Mouse (Mus musculus) MEL (cell line): Measurements from ENCODE around the gene Il2rg. TPM values are rescaled to one million over a fixed set of nuclear protein-coding genes. Genes with fewer than 3 reads are reported as not detected.

Experiments
- DNase-seq: peaks from one replicate; pipeline ENCODE4 v3.0.0; 2011; ENCODE audit warnings: low read depth, low spot score
- H3K27ac ChIP-seq: 2 replicates; pipeline ENCODE4 v1.5.1; 2012; ENCODE audit warnings: low read depth, mild to moderate bottlenecking, control low read depth, low read length, moderate library complexity; ENCODE audit not compliant: control insufficient read depth
- H3K27me3 ChIP-seq, 2 experiments: fragments of 150-350 bp in 1 of 2; sonication (generic) in 1 of 2; 2 replicates each; pipeline ENCODE4 v1.6.1; 2012; ENCODE audit warnings: low read length in 2 of 2, mild to moderate bottlenecking in 2 of 2, improper control_type of control experiment in 1 of 2, moderate library complexity in 1 of 2; ENCODE audit not compliant: insufficient read depth in 2 of 2, control insufficient read depth in 1 of 2
- H3K36me3 ChIP-seq, 2 experiments: 2 replicates each; pipeline ENCODE4 v1.6.1; 2012 to 2014; ENCODE audit warnings: low read length in 2 of 2, improper control_type of control experiment in 1 of 2, inconsistent platforms in 1 of 2, mild to moderate bottlenecking in 1 of 2; ENCODE audit not compliant: insufficient read depth in 2 of 2, control insufficient read depth in 1 of 2
- H3K4me1 ChIP-seq, 2 experiments: fragments of 150-350 bp in 1 of 2; sonication (generic) in 1 of 2; 2 replicates each; pipeline ENCODE4 v1.6.1; 2012; ENCODE audit warnings: low read length in 2 of 2, improper control_type of control experiment in 1 of 2, mild to moderate bottlenecking in 1 of 2; ENCODE audit not compliant: insufficient read depth in 2 of 2, control insufficient read depth in 1 of 2
- H3K4me3 ChIP-seq, 2 experiments: fragments of 150-350 bp in 1 of 2; sonication (generic) in 1 of 2; 2 replicates each; pipeline ENCODE4 v1.5.1; 2012; ENCODE audit warnings: low read depth in 2 of 2, low read length in 2 of 2, mild to moderate bottlenecking in 2 of 2, moderate library complexity in 2 of 2, control low read depth in 1 of 2, improper control_type of control experiment in 1 of 2; ENCODE audit not compliant: control insufficient read depth in 1 of 2, insufficient read depth in 1 of 2
- H3K79me2 ChIP-seq: 2 replicates; pipeline ENCODE4 v1.6.1; 2012; ENCODE audit warnings: mild to moderate bottlenecking, low read length, moderate library complexity; ENCODE audit not compliant: control insufficient read depth, poor library complexity, insufficient read depth
- H3K9ac ChIP-seq: 2 replicates; pipeline ENCODE4 v1.6.1; 2012; ENCODE audit warnings: low read depth, mild to moderate bottlenecking, control low read depth, low read length, moderate library complexity; ENCODE audit not compliant: control insufficient read depth, poor library complexity, severe bottlenecking
- H3K9me3 ChIP-seq: fragments of 150-350 bp; sonication (generic); replicated peaks from 2 replicates; pipeline ENCODE4 v1.6.1; 2012; ENCODE audit warnings: mild to moderate bottlenecking, low read length, improper control_type of control experiment, moderate library complexity; ENCODE audit not compliant: insufficient read depth
- BHLHE40 ChIP-seq: IDR thresholded peaks from 2 replicates; pipeline ENCODE4 v1.6.1; 2012; ENCODE audit warnings: low read depth, mild to moderate bottlenecking, inconsistent platforms, low read length, improper control_type of control experiment, borderline replicate concordance
- CHD2 ChIP-seq: IDR thresholded peaks from 2 replicates; pipeline ENCODE4 v1.6.1; 2011; ENCODE audit warnings: low read length, improper control_type of control experiment
- ELF1 ChIP-seq: IDR thresholded peaks from 2 replicates; pipeline ENCODE4 v1.6.1; 2014; ENCODE audit warnings: low read depth, mild to moderate bottlenecking, inconsistent platforms, low read length, improper control_type of control experiment, moderate library complexity
- EP300 ChIP-seq, 2 experiments: IDR thresholded peaks; 2 replicates each; pipeline ENCODE4 v1.6.1; 2011; ENCODE audit warnings: improper control_type of control experiment in 2 of 2, low read length in 2 of 2, low read depth in 1 of 2, mild to moderate bottlenecking in 1 of 2
- ETS1 ChIP-seq: IDR thresholded peaks from 2 replicates; pipeline ENCODE4 v1.6.1; 2012; ENCODE audit warnings: low read depth, mild to moderate bottlenecking, inconsistent platforms, low read length, improper control_type of control experiment, moderate library complexity
- GATA1 ChIP-seq: IDR thresholded peaks from 2 replicates; pipeline ENCODE4 v1.6.1; 2011; ENCODE audit warnings: low read depth, low read length, improper control_type of control experiment
- HCFC1 ChIP-seq: IDR thresholded peaks from 2 replicates; pipeline ENCODE4 v1.6.1; 2012; ENCODE audit warnings: low read depth, mild to moderate bottlenecking, inconsistent platforms, low read length, improper control_type of control experiment, moderate library complexity
- JUND ChIP-seq: IDR thresholded peaks from 2 replicates; pipeline ENCODE4 v1.6.1; 2011; ENCODE audit warnings: low read depth, mild to moderate bottlenecking, improper control_type of control experiment, low read length
- KAT2A ChIP-seq: conservative IDR thresholded peaks from 2 replicates; pipeline ENCODE4 v1.6.1; 2012; ENCODE audit warnings: low read depth, low read length, improper control_type of control experiment, inconsistent platforms
- MAX ChIP-seq: IDR thresholded peaks from 2 replicates; pipeline ENCODE4 v1.6.1; 2011; ENCODE audit warnings: low read length, improper control_type of control experiment
- MAZ ChIP-seq: IDR thresholded peaks from 2 replicates; pipeline ENCODE4 v1.6.1; 2012; ENCODE audit warnings: low read depth, mild to moderate bottlenecking, inconsistent platforms, low read length, improper control_type of control experiment
- MEF2A ChIP-seq: IDR thresholded peaks from 2 replicates; pipeline ENCODE4 v1.6.1; 2014; ENCODE audit warnings: low read depth, mild to moderate bottlenecking, inconsistent platforms, low read length, improper control_type of control experiment; ENCODE audit not compliant: poor library complexity, insufficient replicate concordance, severe bottlenecking; ENCODE audit errors: extremely low read depth
- MXI1 ChIP-seq: IDR thresholded peaks from 2 replicates; pipeline ENCODE4 v1.6.1; 2011; ENCODE audit warnings: mild to moderate bottlenecking, low read depth, low read length, improper control_type of control experiment
- NELFE ChIP-seq: IDR thresholded peaks from 2 replicates; pipeline ENCODE4 v1.6.1; 2011; ENCODE audit warnings: low read depth, low read length, improper control_type of control experiment
- NRF1 ChIP-seq: IDR thresholded peaks from 2 replicates; pipeline ENCODE4 v1.6.1; 2014; ENCODE audit warnings: low read depth, mild to moderate bottlenecking, inconsistent platforms, low read length, improper control_type of control experiment, moderate library complexity; ENCODE audit not compliant: poor library complexity, insufficient read depth, severe bottlenecking
- POLR2A ChIP-seq, 2 experiments: IDR thresholded peaks; 2 replicates each; pipeline ENCODE4 v1.6.1; 2011 to 2012; ENCODE audit warnings: low read length in 2 of 2, mild to moderate bottlenecking in 2 of 2, control low read depth in 1 of 2, improper control_type of control experiment in 1 of 2, low read depth in 1 of 2, moderate library complexity in 1 of 2; ENCODE audit not compliant: control insufficient read depth in 1 of 2, insufficient read depth in 1 of 2, poor library complexity in 1 of 2
- POLR2AphosphoS2 ChIP-seq: IDR thresholded peaks from 2 replicates; pipeline ENCODE4 v1.6.1; 2011; ENCODE audit warnings: low read length, improper control_type of control experiment
- SIN3A ChIP-seq: IDR thresholded peaks from 2 replicates; pipeline ENCODE4 v1.6.1; 2012; ENCODE audit warnings: low read length, improper control_type of control experiment, inconsistent platforms
- SMC3 ChIP-seq: IDR thresholded peaks from 2 replicates; pipeline ENCODE4 v1.6.1; 2011; ENCODE audit warnings: low read depth, low read length, improper control_type of control experiment
- TAL1 ChIP-seq: IDR thresholded peaks from 2 replicates; pipeline ENCODE4 v1.6.1; 2012; ENCODE audit warnings: mild to moderate bottlenecking, inconsistent platforms, low read length, moderate library complexity, mixed read lengths
- TBP ChIP-seq: IDR thresholded peaks from 2 replicates; pipeline ENCODE4 v1.8.0; 2011; ENCODE audit warnings: low read depth, low read length, improper control_type of control experiment
- TCF12 ChIP-seq: IDR thresholded peaks from 2 replicates; pipeline ENCODE4 v1.6.1; 2014; ENCODE audit warnings: low read depth, mild to moderate bottlenecking, inconsistent platforms, low read length, improper control_type of control experiment, moderate library complexity
- ZMIZ1 ChIP-seq: IDR thresholded peaks from 2 replicates; pipeline ENCODE4 v1.6.1; 2012; ENCODE audit warnings: low read depth, mild to moderate bottlenecking, inconsistent platforms, low read length, improper control_type of control experiment, moderate library complexity
- ZNF384 ChIP-seq: IDR thresholded peaks from 2 replicates; pipeline ENCODE4 v1.6.1; 2012; ENCODE audit warnings: low read depth, mild to moderate bottlenecking, inconsistent platforms, low read length, improper control_type of control experiment
- polyA plus RNA-seq, 2 experiments: library from polyadenylated mRNA; stranded (reverse) in 1 of 2; unstranded in 1 of 2; fragments of >175 nt in 1 of 2; fragments of >200 nt in 1 of 2; gene quantifications; 2 replicates each; pipeline versions ENCODE4 v1.2.1 to v1.2.4; 2012; ENCODE audit warnings: low replicate concordance in 2 of 2, low read depth in 1 of 2; ENCODE audit not compliant: insufficient read length in 2 of 2, insufficient read depth in 1 of 2, missing spikeins in 1 of 2
- total RNA-seq: library from RNA; depleted of rRNA; stranded (reverse); fragments of 300-350 nt; gene quantifications from 2 replicates; pipeline ENCODE4 v1.2.3, GENCODE M21; 2012

The Il2rg gene
- total and polyA plus RNA-seq, 3 experiments = 1.6 to 3.5 TPM; not detected in 1

DNA sequence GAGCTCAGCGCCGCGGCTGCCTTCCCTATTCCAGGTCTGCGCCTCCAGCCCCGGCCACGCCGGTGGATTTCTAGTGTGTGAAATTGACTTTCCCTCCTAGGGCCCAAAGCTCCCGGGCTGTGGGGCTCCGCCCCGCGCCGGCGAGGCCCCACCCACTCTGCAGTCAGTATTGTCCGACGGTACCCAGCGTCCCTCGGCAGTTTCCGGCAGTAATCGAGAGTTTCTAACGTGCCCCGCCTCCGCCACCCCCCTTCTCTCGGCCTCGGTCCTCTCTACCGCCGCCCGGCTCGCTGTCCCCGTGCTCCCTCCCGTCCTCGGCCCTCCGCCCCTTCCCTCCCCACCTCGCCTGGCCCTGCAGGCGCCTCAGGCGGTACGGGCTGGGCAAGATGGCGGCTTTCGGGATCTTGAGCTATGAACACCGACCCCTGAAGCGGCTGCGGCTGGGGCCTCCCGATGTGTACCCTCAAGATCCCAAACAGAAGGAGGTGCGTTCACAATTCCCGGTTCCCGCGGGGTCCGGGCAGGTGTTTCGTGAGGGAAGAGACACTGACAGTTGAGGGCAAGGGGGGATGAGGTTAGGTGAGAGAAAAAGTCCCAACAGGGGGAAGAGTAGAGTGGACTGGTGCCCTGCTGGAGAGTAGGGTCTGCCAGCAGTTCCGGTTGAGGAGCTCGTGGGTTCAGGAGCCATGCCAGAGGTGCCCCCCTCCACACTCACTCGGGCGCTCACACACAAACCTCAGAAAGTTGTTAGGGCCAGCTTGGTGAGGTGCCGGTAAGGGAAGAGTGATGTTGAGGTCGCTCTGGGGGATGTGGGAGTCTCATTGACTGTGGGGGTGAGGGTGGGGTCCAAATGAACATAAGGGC is 6.1 kb upstream of the Il2rg start, which contains the start of gene Med12:
Med12 (plus strand) TSS at position 156 of the 864 bp plus-strand sequence.
- Histone ChIP-seq H3K79me2 (peaks cover 8% of the 10 kb centered on the region), H3K9me3 (no peaks in the 10 kb centered on the region), H3K4me3 (peak within 1 kb of the TSS; percentile 93 to 98), H3K27me3 (no peaks in the 10 kb centered on the region), H3K9ac (peak within 1 kb of the TSS; percentile 99), H3K36me3 (peaks cover 0 to 6% of the 10 kb centered on the region in 2 experiments; a peak in 3 of 4 replicates), H3K27ac (peak within 1 kb of the TSS; percentile 80), H3K4me1 (peaks cover 1 to 9% of the 10 kb centered on the region in 2 experiments; a peak in 3 of 4 replicates)
- TF ChIP-seq TAL1 (no peak), ELF1 (no peak), EP300 (IDR thresholded peaks at IDR 0.05; ENCODE audit: low read depth in 1 of 2, low read length in 2 of 2) (no peak), CHD2 (no peak), ZMIZ1 (peak; percentile 52; the same call in 1 of the 2 replicates), MEF2A (no peak), TBP (peak; percentile 61), MXI1 (peak; percentile 40; the same call in 1 of the 2 replicates), ETS1 (no peak), SIN3A (peak; percentile 46; the same call in 1 of the 2 replicates), NRF1 (0 out of 2 replicates have a peak, but pooled peaks have one; percentile 11), BHLHE40 (no peak), POLR2A (IDR thresholded peaks at IDR 0.05; ENCODE audit: control insufficient read depth in 1 of 2, insufficient read depth in 1 of 2, low read depth in 1 of 2, low read length in 2 of 2, poor library complexity in 1 of 2) (peak in 1 of 2 experiments; percentile 78; a peak in 3 of 4 replicates), NELFE (peak; percentile 59), GATA1 (no peak), SMC3 (no peak), MAZ (peak; percentile 92), KAT2A (no peak; the same call in 1 of the 2 replicates), JUND (no peak), MAX (no peak; the same call in 1 of the 2 replicates), HCFC1 (peak; percentile 63), POLR2AphosphoS2 (peak; percentile 44; the same call in 1 of the 2 replicates), ZNF384 (no peak), TCF12 (0 out of 2 replicates have a peak, but pooled peaks have one; percentile 17)
- DNase-seq = peak; percentile 91
